Mouse (Mus musculus) stomach, embryonic 14.5 days (tissue): ENCODE data around the gene Dnajb8. TPM values are rescaled to one million over a fixed set of nuclear protein-coding genes. Genes with fewer than 3 reads are reported as not detected.

Experiments used
- ATAC-seq: fragments of 200-750 bp; cut with Nextera tagmentation; 2 replicates; pipeline ENCODE4 v1.8.0; 2017; ENCODE audit warnings: low read depth, moderate TSS enrichment; ENCODE audit not compliant: insufficient number of reproducible peaks, insufficient read depth, low FRiP score
- H3K27ac ChIP-seq: fragments of 300-500 bp; sonication (generic); 2 replicates; pipeline ENCODE4 v1.5.1; 2014; ENCODE audit warnings: mild to moderate bottlenecking, low read length, moderate library complexity, mixed read lengths
- H3K27me3 ChIP-seq: fragments of 300-500 bp; sonication (generic); 2 replicates; pipeline ENCODE4 v1.6.1; 2014; ENCODE audit warnings: low read length, control low read depth, mixed read lengths; ENCODE audit not compliant: control insufficient read depth, insufficient read depth
- H3K36me3 ChIP-seq: fragments of 300-500 bp; sonication (generic); 2 replicates; pipeline ENCODE4 v1.6.1; 2014; ENCODE audit warnings: mild to moderate bottlenecking, control low read depth, low read length, moderate library complexity, mixed read lengths; ENCODE audit not compliant: control insufficient read depth, insufficient read depth
- H3K4me1 ChIP-seq: fragments of 300-500 bp; sonication (generic); 2 replicates; pipeline ENCODE4 v1.6.1; 2014; ENCODE audit warnings: low read length, control low read depth, mixed read lengths; ENCODE audit not compliant: control insufficient read depth, insufficient read depth
- H3K4me2 ChIP-seq: fragments of 300-500 bp; sonication (generic); replicated peaks from 2 replicates; pipeline ENCODE4 v1.6.1; 2014; ENCODE audit warnings: low read depth, low read length, control low read depth
- H3K4me3 ChIP-seq: fragments of 300-500 bp; sonication (generic); 2 replicates; pipeline ENCODE4 v1.5.1; 2014; ENCODE audit warnings: low read depth, low read length, control low read depth
- H3K9ac ChIP-seq: fragments of 300-500 bp; sonication (generic); replicated peaks from 2 replicates; pipeline ENCODE4 v1.6.1; 2014; ENCODE audit warnings: low read depth, mild to moderate bottlenecking, control low read depth, low read length, moderate library complexity, mixed read lengths
- H3K9me3 ChIP-seq: fragments of 300-500 bp; sonication (generic); 2 replicates; pipeline ENCODE4 v1.6.1; 2016; ENCODE audit warnings: low read depth, low read length, control low read depth; ENCODE audit not compliant: control insufficient read depth
- WGBS: fragments of 180-500 bp; shearing (Covaris S2); extraction: QIAGEN DNeasy Blood & Tissue Kit; methylation state at CpG from one replicate; pipeline ENCODE4 v1.1.7; 2014; 5-methylcytosine and 5-hydroxymethylcytosine counted together
- polyA plus RNA-seq: library from polyadenylated mRNA; unstranded; fragments of >200 nt; fragmentation: Nextera tagmentation; extraction: Ambion mirVana; gene quantifications from 2 replicates; pipeline ENCODE4 v1.2.1, GENCODE M21; 2014

Dnajb8 gene
- polyA plus RNA-seq, 1 experiment from 2014 or later = not detected

DNA sequence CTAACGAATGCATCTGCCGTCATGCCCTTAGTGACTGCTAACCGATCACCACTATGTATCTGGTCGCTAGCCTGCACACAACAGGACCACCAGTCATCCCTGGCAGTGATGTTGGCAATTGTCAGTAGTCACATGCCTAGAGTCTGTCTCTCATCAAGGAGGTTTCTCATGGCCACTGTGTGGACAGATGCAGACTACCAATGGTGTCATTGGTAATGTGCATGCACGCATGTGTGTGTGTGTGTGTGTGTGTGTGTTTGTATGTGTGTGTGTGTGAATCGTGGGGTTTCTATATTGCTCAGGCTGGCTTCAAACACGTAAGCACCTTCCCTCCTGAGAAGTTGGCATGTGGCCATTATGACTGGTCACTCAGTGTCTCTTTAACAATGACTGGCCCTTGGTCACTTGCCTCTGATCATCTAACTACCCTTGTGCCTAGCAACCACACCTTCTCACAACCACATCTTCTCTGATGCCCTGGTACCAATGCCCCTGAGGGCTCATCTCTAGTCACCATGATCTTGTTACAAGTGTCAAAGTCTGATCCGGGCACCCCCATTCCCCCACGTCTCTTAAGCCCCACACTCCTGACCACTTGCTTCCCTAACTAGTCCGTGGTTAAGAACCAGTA, 14.6 kb upstream of the Dnajb8 start:
- no peak overlapping the region for H3K4me3 ChIP-seq
- no peak overlapping the region for H3K27ac ChIP-seq
- no peak overlapping the region for H3K4me2 ChIP-seq
- ATAC-seq = no peak
- 91% methylated on average over 10 of the region's 10 CpGs for WGBS
- no peak overlapping the region for H3K9ac ChIP-seq
- peaks cover 5% of the 10 kb centered on the region; the same call in 1 of the 2 replicates for H3K4me1 ChIP-seq
- no peaks in the 10 kb centered on the region for H3K9me3 ChIP-seq
- H3K36me3 ChIP-seq = no peaks in the 10 kb centered on the region
- H3K27me3 ChIP-seq = peaks cover 38% of the 10 kb centered on the region

DNA sequence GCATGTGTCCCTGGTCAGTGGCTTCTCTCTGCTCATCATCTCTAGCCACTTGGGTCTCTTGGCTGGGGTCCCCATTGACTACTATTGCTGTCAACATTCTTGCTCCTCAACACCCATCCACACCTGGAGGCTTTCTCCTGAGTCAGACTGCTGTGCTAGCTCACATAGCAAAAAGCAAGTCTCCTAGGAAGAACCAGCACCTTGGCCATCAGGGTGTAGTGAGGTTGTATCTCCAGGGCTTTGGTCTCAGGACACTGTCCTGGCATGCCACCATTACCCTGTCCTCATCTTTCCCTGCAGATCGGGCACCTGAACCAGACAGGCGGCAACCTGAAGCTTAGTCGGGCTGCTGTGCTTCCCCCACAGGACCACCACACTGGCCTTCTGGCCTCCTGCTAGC, 13.7 kb upstream of the Dnajb8 start:
- H3K9ac ChIP-seq = no peak overlapping the region
- H3K36me3 ChIP-seq = no peaks in the 10 kb centered on the region
- WGBS = 91% methylated on average over 3 of the region's 3 CpGs
- H3K9me3 ChIP-seq = no peaks in the 10 kb centered on the region
- H3K4me3 ChIP-seq = no peak overlapping the region
- peaks cover 35% of the 10 kb centered on the region for H3K27me3 ChIP-seq
- ATAC-seq = no peak
- H3K4me2 ChIP-seq = no peak overlapping the region
- no peak overlapping the region for H3K27ac ChIP-seq
- peaks cover 4% of the 10 kb centered on the region; the same call in 1 of the 2 replicates for H3K4me1 ChIP-seq

DNA sequence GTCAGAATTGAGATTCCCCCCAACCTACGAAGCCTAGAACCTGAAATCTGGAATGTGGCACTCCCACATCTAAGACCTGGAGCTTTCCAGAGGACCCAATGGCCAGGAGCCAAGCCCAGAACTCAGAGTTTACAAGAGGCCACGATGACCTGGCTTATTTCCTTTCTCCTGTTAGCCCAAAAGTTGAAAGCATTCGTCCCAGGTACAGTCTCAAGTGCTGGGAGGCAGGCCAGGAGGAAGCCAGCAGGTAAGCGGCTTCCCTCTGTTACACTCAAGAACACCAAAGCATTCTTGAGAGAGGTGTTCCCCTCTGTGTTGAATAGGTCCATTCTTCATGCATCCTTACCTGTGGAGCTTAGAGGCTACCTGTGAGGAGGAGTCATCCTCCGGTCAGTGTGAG, 12.6 kb upstream of the Dnajb8 start:
- Histone ChIP-seq H3K4me2 (no peak overlapping the region), H3K4me3 (no peak overlapping the region), H3K9me3 (no peaks in the 10 kb centered on the region), H3K27me3 (peaks cover 24% of the 10 kb centered on the region), H3K4me1 (no peaks in the 10 kb centered on the region), H3K36me3 (no peaks in the 10 kb centered on the region), H3K27ac (no peak overlapping the region), H3K9ac (no peak overlapping the region)
- ATAC-seq = no peak
- WGBS = 71% methylated on average over 5 of the region's 5 CpGs

DNA sequence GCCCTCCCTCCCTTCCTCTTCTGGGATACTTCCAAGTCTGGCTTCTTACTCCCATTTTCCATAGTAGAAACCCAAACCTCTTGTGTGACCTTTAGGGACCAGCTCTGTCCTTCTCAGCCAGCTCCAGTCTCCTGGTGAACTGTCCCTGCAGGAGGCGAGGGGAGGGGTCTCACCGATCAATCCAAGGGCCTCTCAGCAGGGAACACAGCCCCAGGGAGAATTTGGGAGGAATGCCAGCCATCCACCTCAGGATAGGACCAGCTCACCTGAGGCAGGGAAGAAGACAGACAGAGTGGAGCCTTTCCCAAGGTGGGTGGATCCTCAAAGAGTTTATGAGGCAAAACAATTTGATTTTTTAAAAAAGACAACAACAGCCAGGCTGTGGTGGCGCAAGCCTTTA, 11.9 kb upstream of the Dnajb8 start:
- no peaks in the 10 kb centered on the region for H3K4me1 ChIP-seq
- H3K4me2 ChIP-seq = no peak overlapping the region
- no peak overlapping the region for H3K27ac ChIP-seq
- peaks cover 16% of the 10 kb centered on the region for H3K27me3 ChIP-seq
- no peaks in the 10 kb centered on the region for H3K36me3 ChIP-seq
- WGBS = 59% methylated on average over 3 of the region's 3 CpGs
- H3K9ac ChIP-seq = no peak overlapping the region
- ATAC-seq = no peak
- H3K4me3 ChIP-seq = no peak overlapping the region
- no peaks in the 10 kb centered on the region for H3K9me3 ChIP-seq

DNA sequence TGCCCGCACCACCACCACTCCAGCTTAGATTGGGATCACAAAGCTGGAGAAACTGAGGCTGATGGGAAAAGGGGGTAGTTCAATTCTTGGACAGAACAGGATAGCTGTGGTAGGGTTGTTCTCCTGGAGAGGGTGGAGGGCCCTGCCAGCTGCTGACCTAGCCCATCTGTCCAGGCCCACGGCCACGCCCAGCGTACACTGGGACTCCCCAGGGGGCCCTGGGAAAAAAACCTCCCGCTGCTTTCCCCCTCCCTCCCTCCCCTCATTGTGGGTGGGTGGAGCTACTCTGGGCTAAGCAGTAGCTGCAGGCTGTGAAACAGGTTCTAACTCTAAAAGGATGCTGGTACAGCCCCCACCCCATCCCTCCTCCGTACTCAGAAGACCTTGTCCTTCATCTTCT, 6.3 kb upstream of the Dnajb8 start:
- Histone ChIP-seq H3K27me3 (no peaks in the 10 kb centered on the region), H3K27ac (no peak overlapping the region), H3K36me3 (no peaks in the 10 kb centered on the region), H3K4me1 (no peaks in the 10 kb centered on the region), H3K9me3 (no peaks in the 10 kb centered on the region; the same call in 1 of the 2 replicates), H3K9ac (no peak overlapping the region), H3K4me3 (no peak overlapping the region), H3K4me2 (no peak overlapping the region)
- no peak for ATAC-seq
- WGBS = 43% methylated on average over 6 of the region's 6 CpGs

DNA sequence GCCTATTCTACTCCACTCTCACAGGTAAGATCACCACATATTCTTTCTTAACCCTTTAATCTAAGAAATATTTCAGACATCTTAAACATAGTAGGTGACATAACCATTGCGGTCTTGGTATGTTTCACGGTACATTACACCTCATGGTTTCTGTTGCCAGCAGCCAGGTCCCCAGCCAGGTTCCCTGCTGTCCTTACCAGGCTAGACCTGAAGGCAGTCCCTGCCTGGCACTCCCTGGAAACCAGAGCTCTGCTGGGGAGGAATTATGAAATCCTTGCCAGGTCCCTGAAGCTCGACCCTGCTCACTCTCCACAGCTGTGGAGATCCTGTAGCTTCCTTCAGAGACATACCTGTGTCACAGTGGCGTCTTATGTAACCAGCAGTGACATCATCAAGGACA, 5.9 kb upstream of the Dnajb8 start:
- Histone ChIP-seq H3K4me2 (no peak overlapping the region), H3K9me3 (no peaks in the 10 kb centered on the region; the same call in 1 of the 2 replicates), H3K27me3 (no peaks in the 10 kb centered on the region), H3K4me1 (no peaks in the 10 kb centered on the region), H3K9ac (no peak overlapping the region), H3K27ac (no peak overlapping the region), H3K4me3 (no peak overlapping the region), H3K36me3 (no peaks in the 10 kb centered on the region)
- WGBS = 75% methylated on average over 4 of the region's 4 CpGs
- no peak for ATAC-seq

DNA sequence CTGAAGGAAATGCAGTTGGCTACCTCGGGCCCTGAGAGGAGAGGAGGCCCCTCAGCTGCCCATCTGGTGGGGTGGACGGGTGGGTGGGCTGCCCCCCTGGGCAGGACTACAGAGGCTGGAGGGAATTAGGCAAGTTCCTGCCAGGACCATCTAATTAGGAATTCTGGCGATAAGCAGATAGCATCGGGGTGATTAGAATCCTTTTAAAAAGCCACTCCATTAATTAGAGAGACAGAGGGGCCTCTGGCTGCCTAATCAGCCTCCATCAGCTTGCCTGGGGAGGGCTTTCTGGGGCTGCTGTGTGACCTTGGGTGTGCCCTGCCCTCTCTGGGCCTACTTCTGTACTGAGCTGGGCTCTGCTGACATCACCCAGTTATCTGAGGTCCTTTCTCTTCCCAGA, 3.0 kb upstream of the Dnajb8 start:
- 13% methylated on average over 4 of the region's 4 CpGs for WGBS
- Histone ChIP-seq H3K9ac (no peak overlapping the region), H3K9me3 (no peaks in the 10 kb centered on the region; the same call in 1 of the 2 replicates), H3K4me3 (no peak overlapping the region), H3K27ac (no peak overlapping the region), H3K27me3 (no peaks in the 10 kb centered on the region), H3K4me2 (no peak overlapping the region), H3K4me1 (no peaks in the 10 kb centered on the region), H3K36me3 (no peaks in the 10 kb centered on the region)
- ATAC-seq = no peak

DNA sequence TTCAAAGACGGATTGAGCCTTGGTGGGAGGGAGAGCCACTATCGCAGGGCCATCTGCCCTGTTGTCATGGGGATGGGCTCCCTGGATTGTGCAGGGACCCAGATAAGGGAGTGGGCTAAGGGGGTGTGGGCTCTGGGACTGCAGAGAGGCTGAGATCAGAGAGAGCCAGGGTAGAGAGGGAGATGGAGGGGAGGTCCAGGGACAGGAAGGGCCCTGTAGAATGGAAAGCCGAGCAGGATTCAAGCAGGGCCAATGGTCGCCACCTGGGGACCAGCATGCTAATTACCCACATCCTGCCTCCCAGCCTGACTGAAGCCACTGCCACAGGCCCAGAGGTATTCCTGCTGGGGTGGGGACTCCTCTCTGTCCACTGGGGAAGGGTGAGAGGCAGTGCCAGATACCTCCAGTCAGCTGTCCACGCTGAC, 4.5 kb downstream of the Dnajb8 start:
- no peak for ATAC-seq
- Histone ChIP-seq H3K36me3 (no peaks in the 10 kb centered on the region), H3K9me3 (no peaks in the 10 kb centered on the region), H3K4me1 (no peaks in the 10 kb centered on the region), H3K9ac (no peak overlapping the region), H3K27ac (no peak overlapping the region), H3K27me3 (no peaks in the 10 kb centered on the region), H3K4me2 (no peak overlapping the region), H3K4me3 (no peak overlapping the region)
- WGBS = 29% methylated on average over 5 of the region's 5 CpGs

DNA sequence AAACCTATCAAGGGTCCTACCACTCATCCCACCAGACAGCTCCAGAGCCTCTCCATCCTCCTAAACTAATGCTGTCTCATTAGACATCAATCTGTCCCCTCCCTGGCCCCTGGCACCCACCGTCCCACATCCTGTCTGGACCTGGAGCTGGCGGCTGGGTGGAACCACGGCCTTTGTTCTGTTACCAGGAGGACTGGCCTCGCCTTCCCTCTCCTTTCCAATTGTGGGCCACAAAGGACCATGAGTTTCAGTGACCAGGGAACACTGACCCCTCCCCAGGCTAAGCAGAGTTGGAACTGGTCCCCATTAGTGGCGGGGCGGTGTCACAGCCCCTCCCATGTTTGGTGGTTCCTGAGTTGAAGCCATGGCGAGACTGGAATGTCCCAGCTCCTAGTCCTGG, 5.5 kb downstream of the Dnajb8 start:
- ATAC-seq = no peak
- WGBS = 49% methylated on average over 7 of the region's 7 CpGs
- H3K36me3 ChIP-seq = no peaks in the 10 kb centered on the region

More for the DNA sequence above, 5.5 kb downstream of the Dnajb8 start:
- Histone ChIP-seq H3K9ac (no peak overlapping the region), H3K4me3 (no peak overlapping the region), H3K4me2 (no peak overlapping the region), H3K27ac (no peak overlapping the region), H3K9me3 (no peaks in the 10 kb centered on the region), H3K4me1 (no peaks in the 10 kb centered on the region), H3K27me3 (no peaks in the 10 kb centered on the region)
